Mouse (Mus musculus) retina, adult 2 months (tissue): ENCODE results near the gene Elovl5.
A peak's percentile ranks its signal among the peaks of the same experiment; 100 is the strongest.
"Not testable (repeated sequence)": the region's sequence is repeated elsewhere in the genome, so short reads cannot be mapped to it uniquely, and the experiment has no call there.

Experiments used
- DNase-seq: peaks from one replicate; pipeline ENCODE4 v3.0.0-alpha.2; 2012; ENCODE audit warnings: low read depth, low spot score

The Elovl5 gene

DNA sequence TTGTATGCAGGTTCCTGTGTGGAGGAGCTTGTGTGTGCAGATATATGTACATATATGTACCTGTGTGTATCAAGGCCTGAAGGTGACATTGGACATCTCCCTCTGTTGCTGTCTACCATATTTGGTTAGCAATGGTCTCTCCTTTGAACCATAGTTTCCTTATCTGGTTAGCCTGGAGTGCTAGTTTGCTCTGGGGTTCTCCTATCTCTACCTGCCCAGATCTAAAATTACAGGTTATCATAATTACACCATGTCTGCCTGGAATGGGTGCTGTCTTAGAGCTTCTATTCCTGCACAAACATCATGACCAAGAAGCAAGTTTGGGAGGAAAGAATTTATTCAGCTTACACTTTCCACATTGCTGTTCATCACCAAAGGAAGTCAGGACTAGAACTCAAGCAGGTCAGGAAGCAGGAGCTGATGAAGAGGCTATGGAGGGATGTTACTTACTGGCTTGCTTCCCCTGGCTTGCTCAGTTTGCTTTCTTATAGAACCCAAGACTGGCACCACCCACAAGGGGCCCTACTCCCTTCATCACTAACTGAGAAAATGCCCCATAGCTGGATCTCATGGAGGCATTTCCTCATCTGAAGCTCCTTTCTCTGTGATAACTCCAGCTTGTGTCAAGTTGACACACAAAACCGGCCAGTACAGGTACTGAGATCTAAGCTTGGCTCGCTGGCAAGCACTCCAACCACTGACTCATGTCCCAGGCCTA lies 76.5 kb downstream of the Elovl5 start:
- DNase-seq, result not testable (repeated sequence)

GRCm38 (mm10) chr9:77995235-77995634 lies 78.1 kb downstream of the Elovl5 start:
- DNase-seq, result no peak

GRCm38 (mm10) chr9:78000586-78001500 lies 83.7 kb downstream of the Elovl5 start:
- DNase-seq, result no peak

GRCm38 (mm10) chr9:78003278-78003677 lies 86.1 kb downstream of the Elovl5 start:
- no peak for DNase-seq

- DNase-seq, result no peak
Measured at GRCm38 (mm10) chr9:78005481-78005880, 88.3 kb downstream of the Elovl5 start.

- peak; percentile 30 for DNase-seq
Measured at GRCm38 (mm10) chr9:78006209-78007001, 89.2 kb downstream of the Elovl5 start.

DNA sequence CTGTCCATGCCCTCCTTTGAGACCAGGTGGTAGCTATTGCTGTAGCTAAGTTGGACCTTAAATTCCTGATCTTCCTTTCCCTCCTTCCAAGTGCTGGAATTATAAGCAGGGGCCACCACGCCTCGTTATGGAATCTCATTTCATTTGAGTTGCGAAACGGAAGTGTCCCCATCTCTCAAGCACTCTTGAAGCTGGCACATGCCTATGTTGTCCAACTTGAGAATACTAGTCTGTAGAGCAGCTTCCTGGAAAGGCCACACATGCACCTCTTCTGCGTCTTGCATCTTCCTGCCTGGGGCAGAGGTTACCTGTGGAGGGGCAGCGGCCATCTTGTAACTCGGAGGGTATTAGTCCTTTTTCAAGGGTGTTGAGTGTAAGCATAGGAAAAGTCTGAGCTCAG lies 92.2 kb downstream of the Elovl5 start:
- DNase-seq, result no peak

- DNase-seq, result no peak
Measured at GRCm38 (mm10) chr9:78010187-78010586, 93.0 kb downstream of the Elovl5 start.

DNA sequence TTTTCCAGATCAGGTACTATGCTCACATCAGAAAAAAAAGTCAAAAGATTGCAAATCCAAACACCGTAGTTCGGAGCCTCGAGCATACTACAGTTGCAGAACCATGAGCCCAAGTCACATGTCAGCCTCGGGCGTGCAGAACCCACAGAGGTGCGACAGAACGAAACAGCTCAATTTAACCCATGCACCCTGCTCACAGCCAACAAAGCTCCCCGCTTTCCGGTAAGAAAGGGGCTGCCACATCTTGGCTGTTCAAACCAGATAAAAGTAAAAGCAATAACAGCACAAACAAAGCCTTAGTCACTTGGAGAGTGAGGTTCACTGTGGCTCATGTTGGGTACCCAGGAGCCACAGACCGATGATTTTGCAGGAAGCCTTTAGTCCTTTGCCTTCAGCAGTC lies 93.5 kb downstream of the Elovl5 start:
- DNase-seq, result no peak

DNA sequence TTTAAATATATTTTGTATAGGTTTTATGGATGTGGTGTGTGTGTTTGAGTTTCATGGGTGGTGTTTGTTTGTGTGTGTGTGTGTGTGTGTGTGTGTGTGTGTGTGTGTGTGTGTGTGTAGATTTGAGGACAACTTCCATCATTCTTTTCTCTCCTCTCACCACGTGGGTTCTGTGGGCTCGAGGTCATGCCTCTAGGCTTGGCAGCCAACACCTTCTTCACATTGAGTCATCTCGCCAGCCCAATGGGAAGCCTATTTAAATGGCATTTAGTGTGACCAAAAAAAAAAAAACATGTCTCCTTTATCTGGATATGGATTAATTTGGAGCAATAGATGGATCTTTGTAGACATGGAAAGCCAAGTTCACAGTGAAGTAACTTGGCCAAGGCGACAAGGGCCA lies 94.9 kb downstream of the Elovl5 start:
- no peak for DNase-seq

- no peak for DNase-seq
Measured at GRCm38 (mm10) chr9:78012681-78013080, 95.5 kb downstream of the Elovl5 start.

- no peak for DNase-seq
Measured at GRCm38 (mm10) chr9:78013813-78014212, 96.6 kb downstream of the Elovl5 start.

- DNase-seq, result no peak
Measured at GRCm38 (mm10) chr9:78015816-78016215, 98.7 kb downstream of the Elovl5 start.

- no peak for DNase-seq
Measured at GRCm38 (mm10) chr9:78016288-78016687, 99.1 kb downstream of the Elovl5 start.

- DNase-seq, result no peak
Measured at GRCm38 (mm10) chr9:78021256-78021655, 104.1 kb downstream of the Elovl5 start.

GRCm38 (mm10) chr9:78022187-78022945 lies 105.2 kb downstream of the Elovl5 start:
- no peak for DNase-seq

DNA sequence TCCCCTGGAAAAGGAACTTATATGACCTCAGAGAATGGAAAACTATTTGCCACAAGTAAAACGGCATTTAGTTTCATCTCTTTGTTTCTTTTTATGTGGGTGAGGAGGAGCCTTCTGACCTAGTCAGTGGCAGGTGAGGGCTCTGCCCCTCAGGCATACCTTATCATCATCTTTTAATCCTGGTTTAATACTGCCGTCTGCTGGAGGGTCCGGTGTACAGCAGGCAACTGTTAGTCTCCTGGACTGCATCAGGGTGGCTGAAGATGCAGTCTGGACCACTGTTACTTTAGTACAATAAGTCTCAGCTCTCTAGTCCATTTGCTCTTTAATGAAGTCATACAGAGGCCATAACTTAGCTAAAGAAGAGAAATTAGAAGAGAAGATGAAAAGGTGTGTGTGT lies 107.7 kb downstream of the Elovl5 start:
- DNase-seq, result peak; percentile 15

GRCm38 (mm10) chr9:78027099-78027498 lies 109.9 kb downstream of the Elovl5 start:
- DNase-seq, result no peak

DNA sequence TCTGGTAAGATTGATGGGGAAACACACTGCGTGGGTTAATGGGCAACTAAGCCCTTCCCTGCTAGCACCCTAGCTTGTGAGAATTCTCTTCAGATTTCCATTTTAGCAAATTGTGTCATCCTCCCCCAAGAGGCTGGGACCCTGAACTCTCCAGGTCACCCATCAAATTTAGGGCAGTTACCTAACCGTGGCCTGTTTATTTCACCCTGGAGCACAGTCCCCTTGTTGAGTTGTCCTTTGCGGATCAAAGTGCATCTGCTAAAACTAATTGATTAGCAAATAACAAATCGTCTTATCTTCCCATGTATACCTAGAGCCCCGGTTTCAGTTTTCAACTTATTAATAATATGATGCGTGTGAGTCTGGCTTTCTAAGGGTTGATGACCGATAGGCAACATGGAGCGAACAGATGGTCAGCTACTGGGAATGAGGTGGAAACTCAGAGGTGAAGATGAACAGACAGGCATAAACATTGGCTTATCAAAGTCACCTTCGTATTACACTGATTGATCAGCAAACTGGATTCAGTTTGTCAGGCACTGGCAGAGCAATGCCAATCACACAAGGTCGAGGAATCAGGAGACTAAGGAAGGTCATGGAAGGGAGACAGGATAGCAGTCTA lies 113.8 kb downstream of the Elovl5 start:
- DNase-seq, result no peak

GRCm38 (mm10) chr9:78032930-78033329 lies 115.8 kb downstream of the Elovl5 start:
- DNase-seq, result no peak
